Mouse (Mus musculus): ENCODE data around the gene Gab1.

DNA sequence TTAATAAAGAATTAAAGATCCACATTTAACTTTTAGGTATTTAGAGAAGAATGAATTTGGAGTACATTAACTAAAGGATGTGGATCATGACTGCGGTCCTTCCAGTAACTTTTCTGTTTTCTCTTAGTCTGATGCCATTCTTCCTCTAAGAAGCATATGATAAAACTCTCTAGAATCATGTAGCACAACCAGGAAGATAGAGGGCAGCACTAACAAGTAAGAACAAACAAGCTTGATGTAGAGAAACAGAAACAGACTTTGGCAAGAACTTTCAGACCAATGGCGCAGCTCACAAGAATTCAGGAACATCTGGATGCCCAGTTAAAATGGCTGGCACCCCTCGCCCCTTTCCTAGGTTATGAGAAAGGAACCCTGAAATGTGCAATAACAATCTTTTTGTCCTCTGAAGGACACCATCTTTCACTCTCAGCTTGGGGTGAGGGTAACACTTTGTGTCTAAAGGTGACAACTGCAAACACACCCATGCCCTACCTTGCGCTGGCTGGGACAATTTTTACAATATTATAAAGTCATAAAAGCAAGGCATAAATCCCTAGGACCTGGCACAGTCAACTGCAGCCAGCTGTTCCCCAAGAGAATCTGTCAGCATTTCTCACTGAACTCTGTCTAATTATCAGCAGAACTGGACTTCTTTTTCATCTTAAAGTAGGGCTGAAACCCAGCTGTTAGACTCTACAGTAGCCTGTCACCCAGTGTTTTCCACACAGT is 107.4 kb downstream of the Gab1 start:
- TF ChIP-seq CTCF (conservative IDR thresholded peaks at IDR 0.05; ENCODE audit: low read length) (no peak), NANOG (IDR thresholded peaks at IDR 0.05; ENCODE audit: borderline replicate concordance, low read length) (no peak), POU5F1 (IDR thresholded peaks at IDR 0.05; ENCODE audit: borderline replicate concordance, low read length) (no peak)

Data from E14TG2a.4 (cell line).